Mouse (Mus musculus): ENCODE measurements around the gene Gm17660. TPM values are rescaled to one million over a fixed set of nuclear protein-coding genes. Genes with fewer than 3 reads are reported as not detected.
A peak's percentile ranks its signal among the peaks of the same experiment; 100 is the strongest.
"Not testable (repeated sequence)": the region's sequence is repeated elsewhere in the genome, so short reads cannot be mapped to it uniquely, and the experiment has no call there.

Gm17660 gene
- polyA plus RNA-seq, 1 experiment from 2014 or later = 1.5 TPM

- ATAC-seq = no peak
- TF ChIP-seq CTCF (IDR thresholded peaks at IDR 0.05; ENCODE audit: low read depth) = no peak
- no peak overlapping the region for H3K4me3 ChIP-seq (ENCODE audit: low read depth, low read length)
- no peaks in the 10 kb centered on the region for H3K9me3 ChIP-seq (ENCODE audit: control insufficient read depth)
- WGBS = 69% methylated on average over 1 of the region's 1 CpGs
- no peaks in the 10 kb centered on the region for H3K27me3 ChIP-seq (replicated peaks; ENCODE audit: control insufficient read depth, insufficient read depth, low read length)
- no peak overlapping the region for H3K4me2 ChIP-seq (replicated peaks; ENCODE audit: low read depth)
- H3K36me3 ChIP-seq (ENCODE audit: control insufficient read depth, insufficient read depth) = no peaks in the 10 kb centered on the region
- peak overlapping the region; percentile 54; the same call in 1 of the 2 replicates for H3K27ac ChIP-seq (ENCODE audit: low read depth, low read length)
- H3K9ac ChIP-seq (ENCODE audit: low read depth, low read length) = no peak overlapping the region
- H3K4me1 ChIP-seq (replicated peaks; ENCODE audit: control insufficient read depth, insufficient read depth, low read length) = peaks cover 3% of the 10 kb centered on the region
Observed at GRCm38 (mm10) chr5:104036686-104037085, 40.7 kb downstream of the Gm17660 start.

DNA sequence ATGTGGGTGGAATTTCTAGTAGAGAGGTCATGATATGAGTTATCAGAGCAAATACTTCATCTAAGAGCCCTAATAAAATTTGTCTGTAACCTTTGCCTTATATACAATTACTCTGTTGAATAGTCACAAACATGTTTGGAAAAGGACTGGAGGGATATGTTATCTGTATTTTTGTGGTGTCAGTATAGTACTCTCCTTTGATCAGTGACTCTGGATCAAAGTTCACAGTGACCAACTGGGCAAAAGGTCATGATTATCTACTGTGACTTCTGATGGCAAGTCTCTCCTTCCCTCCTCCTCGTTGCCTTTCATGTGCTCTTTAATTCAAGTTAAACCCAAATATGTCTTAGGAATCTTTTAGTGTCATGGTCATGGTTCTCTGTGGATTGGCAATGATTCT, 41.6 kb downstream of the Gm17660 start:
- H3K9me3 ChIP-seq (ENCODE audit: control insufficient read depth) = no peaks in the 10 kb centered on the region
- H3K36me3 ChIP-seq (ENCODE audit: control insufficient read depth, insufficient read depth) = no peaks in the 10 kb centered on the region
- no peak overlapping the region for H3K9ac ChIP-seq (ENCODE audit: low read depth, low read length)
- no peak overlapping the region for H3K4me3 ChIP-seq (ENCODE audit: low read depth, low read length)
- no peaks in the 10 kb centered on the region for H3K27me3 ChIP-seq (replicated peaks; ENCODE audit: control insufficient read depth, insufficient read depth, low read length)
- ATAC-seq = peak; percentile 80
- TF ChIP-seq CTCF (IDR thresholded peaks at IDR 0.05; ENCODE audit: low read depth) = no peak
- 24% methylated on average over 1 of the region's 1 CpGs for WGBS
- H3K4me1 ChIP-seq (replicated peaks; ENCODE audit: control insufficient read depth, insufficient read depth, low read length) = peaks cover 3% of the 10 kb centered on the region
- peak overlapping the region; percentile 41; the same call in 1 of the 2 replicates for H3K27ac ChIP-seq (ENCODE audit: low read depth, low read length)
- no peak overlapping the region for H3K4me2 ChIP-seq (replicated peaks; ENCODE audit: low read depth)

DNA sequence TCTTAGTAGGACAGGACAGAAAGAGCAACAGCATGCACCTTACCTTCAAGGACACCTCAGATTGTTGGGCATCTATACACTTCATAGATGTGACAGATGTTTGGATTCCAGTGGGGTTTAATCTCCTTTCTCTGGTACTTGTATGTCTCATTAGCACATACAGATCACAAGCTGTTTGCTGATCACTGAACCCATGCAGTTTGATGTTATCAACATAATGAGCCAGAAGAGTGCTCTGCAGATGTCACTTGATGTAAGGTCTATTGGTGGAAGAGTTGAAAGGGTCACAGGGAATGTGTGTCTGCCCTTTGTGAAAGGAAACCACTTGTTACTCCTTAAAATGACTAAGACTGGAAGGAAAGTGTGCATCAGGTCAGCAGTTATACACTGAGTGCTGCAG, 42.3 kb downstream of the Gm17660 start:
- H3K4me1 ChIP-seq (replicated peaks; ENCODE audit: control insufficient read depth, insufficient read depth, low read length) = peaks cover 3% of the 10 kb centered on the region
- no peak for TF ChIP-seq CTCF (IDR thresholded peaks at IDR 0.05; ENCODE audit: low read depth)
- no peak overlapping the region for H3K4me2 ChIP-seq (replicated peaks; ENCODE audit: low read depth)

GRCm38 (mm10) chr5:104032434-104033097, 44.8 kb downstream of the Gm17660 start:
- Histone ChIP-seq H3K4me2 (replicated peaks; ENCODE audit: low read depth) (no peak overlapping the region), H3K36me3 (ENCODE audit: control insufficient read depth, insufficient read depth) (no peaks in the 10 kb centered on the region), H3K4me1 (replicated peaks; ENCODE audit: control insufficient read depth, insufficient read depth, low read length) (peaks cover 3% of the 10 kb centered on the region), H3K27me3 (replicated peaks; ENCODE audit: control insufficient read depth, insufficient read depth, low read length) (no peaks in the 10 kb centered on the region), H3K9ac (ENCODE audit: low read depth, low read length) (no peak overlapping the region), H3K27ac (ENCODE audit: low read depth, low read length) (no peak overlapping the region), H3K4me3 (ENCODE audit: low read depth, low read length) (no peak overlapping the region), H3K9me3 (ENCODE audit: control insufficient read depth) (no peaks in the 10 kb centered on the region)
- no peak for TF ChIP-seq CTCF (IDR thresholded peaks at IDR 0.05; ENCODE audit: low read depth)
- 69% methylated on average over 2 of the region's 2 CpGs for WGBS
- peak; percentile 15 for ATAC-seq

More for the DNA sequence above, 42.3 kb downstream of the Gm17660 start:
- ATAC-seq = no peak
- H3K36me3 ChIP-seq (ENCODE audit: control insufficient read depth, insufficient read depth) = no peaks in the 10 kb centered on the region
- H3K9ac ChIP-seq (ENCODE audit: low read depth, low read length) = no peak overlapping the region
- H3K27me3 ChIP-seq (replicated peaks; ENCODE audit: control insufficient read depth, insufficient read depth, low read length) = no peaks in the 10 kb centered on the region
- no peaks in the 10 kb centered on the region for H3K9me3 ChIP-seq (ENCODE audit: control insufficient read depth)
- H3K4me3 ChIP-seq (ENCODE audit: low read depth, low read length) = no peak overlapping the region
- no peak overlapping the region for H3K27ac ChIP-seq (ENCODE audit: low read depth, low read length)

- Histone ChIP-seq H3K4me2 (replicated peaks; ENCODE audit: low read depth) (peak overlapping the region; percentile 51), H3K9me3 (ENCODE audit: control insufficient read depth) (no peaks in the 10 kb centered on the region), H3K27me3 (replicated peaks; ENCODE audit: control insufficient read depth, insufficient read depth, low read length) (no peaks in the 10 kb centered on the region), H3K4me1 (replicated peaks; ENCODE audit: control insufficient read depth, insufficient read depth, low read length) (peaks cover 3% of the 10 kb centered on the region; the same call in 1 of the 2 replicates), H3K4me3 (ENCODE audit: low read depth, low read length) (no peak overlapping the region), H3K9ac (ENCODE audit: low read depth, low read length) (no peak overlapping the region), H3K27ac (ENCODE audit: low read depth, low read length) (peak overlapping the region; percentile 54), H3K36me3 (ENCODE audit: control insufficient read depth, insufficient read depth) (no peaks in the 10 kb centered on the region)
- ATAC-seq = peak; percentile 64
- TF ChIP-seq CTCF (IDR thresholded peaks at IDR 0.05; ENCODE audit: low read depth) = no peak
- WGBS = 31% methylated on average over 17 of the region's 17 CpGs
Observed at GRCm38 (mm10) chr5:104025245-104025854, 52.1 kb downstream of the Gm17660 start.

DNA sequence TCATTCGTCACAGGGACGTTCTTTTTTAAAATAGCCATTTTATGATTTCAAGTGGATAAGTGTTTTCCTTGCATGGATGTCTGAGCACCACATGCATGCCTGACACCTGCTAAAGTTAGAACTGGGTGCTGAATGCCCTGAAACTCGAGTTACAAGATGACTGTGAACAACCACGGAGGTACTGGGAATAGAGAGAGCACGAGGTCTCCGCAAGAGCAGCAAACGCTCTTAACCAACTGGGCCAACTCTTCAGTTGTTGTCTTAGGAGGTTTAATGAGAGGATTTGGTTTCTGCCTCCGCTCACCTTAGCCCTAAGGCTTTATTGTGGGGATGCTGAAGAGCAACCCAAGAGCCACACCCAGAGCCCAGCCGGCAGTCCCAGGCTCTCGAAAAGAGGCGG, 52.6 kb downstream of the Gm17660 start:
- no peaks in the 10 kb centered on the region for H3K9me3 ChIP-seq (ENCODE audit: control insufficient read depth)
- peaks cover 3% of the 10 kb centered on the region for H3K4me1 ChIP-seq (replicated peaks; ENCODE audit: control insufficient read depth, insufficient read depth, low read length)
- no peaks in the 10 kb centered on the region for H3K36me3 ChIP-seq (ENCODE audit: control insufficient read depth, insufficient read depth)
- no peak overlapping the region for H3K4me3 ChIP-seq (ENCODE audit: low read depth, low read length)
- H3K4me2 ChIP-seq (replicated peaks; ENCODE audit: low read depth) = peak overlapping the region; percentile 51
- H3K9ac ChIP-seq (ENCODE audit: low read depth, low read length) = no peak overlapping the region
- no peaks in the 10 kb centered on the region for H3K27me3 ChIP-seq (replicated peaks; ENCODE audit: control insufficient read depth, insufficient read depth, low read length)
- TF ChIP-seq CTCF (IDR thresholded peaks at IDR 0.05; ENCODE audit: low read depth) = no peak
- ATAC-seq = no peak
- WGBS = 67% methylated on average over 11 of the region's 11 CpGs
- H3K27ac ChIP-seq (ENCODE audit: low read depth, low read length) = peak overlapping the region; percentile 54; the same call in 1 of the 2 replicates

- H3K27ac ChIP-seq (ENCODE audit: low read depth, low read length); H3K36me3 ChIP-seq (ENCODE audit: control insufficient read depth, insufficient read depth); H3K4me1 ChIP-seq (replicated peaks; ENCODE audit: control insufficient read depth, insufficient read depth, low read length); ATAC-seq; H3K27me3 ChIP-seq (replicated peaks; ENCODE audit: control insufficient read depth, insufficient read depth, low read length); H3K9me3 ChIP-seq (ENCODE audit: control insufficient read depth); H3K9ac ChIP-seq (ENCODE audit: low read depth, low read length); H3K4me3 ChIP-seq (ENCODE audit: low read depth, low read length); H3K4me2 ChIP-seq (replicated peaks; ENCODE audit: low read depth): not testable (repeated sequence)
- 46% methylated on average over 5 of the region's 5 CpGs for WGBS
Observed at GRCm38 (mm10) chr5:104024193-104024592, 53.2 kb downstream of the Gm17660 start.
